Mouse (Mus musculus) adrenal gland, adult (tissue): ENCODE measurements around the gene Acin1.

Experiments
- DNase-seq, 2 experiments: peaks; one replicate each; pipeline ENCODE4 v3.0.0; 2022 to 2023; ENCODE audit warnings: low spot score in 1 of 2; ENCODE audit not compliant: inconsistent age in 2 of 2

Acin1 gene

GRCm38 (mm10) chr14:54610648-54611047 lies 76.1 kb downstream of the Acin1 start:
- DNase-seq: peak in 1 of 2 experiments; percentile 35

- DNase-seq: peak in 1 of 2 experiments; percentile 70
These were observed 76.8 kb downstream of the Acin1 start for GRCm38 (mm10) chr14:54609962-54610361.

- DNase-seq: no peak
These were observed 77.5 kb downstream of the Acin1 start for GRCm38 (mm10) chr14:54609245-54609644.

DNA sequence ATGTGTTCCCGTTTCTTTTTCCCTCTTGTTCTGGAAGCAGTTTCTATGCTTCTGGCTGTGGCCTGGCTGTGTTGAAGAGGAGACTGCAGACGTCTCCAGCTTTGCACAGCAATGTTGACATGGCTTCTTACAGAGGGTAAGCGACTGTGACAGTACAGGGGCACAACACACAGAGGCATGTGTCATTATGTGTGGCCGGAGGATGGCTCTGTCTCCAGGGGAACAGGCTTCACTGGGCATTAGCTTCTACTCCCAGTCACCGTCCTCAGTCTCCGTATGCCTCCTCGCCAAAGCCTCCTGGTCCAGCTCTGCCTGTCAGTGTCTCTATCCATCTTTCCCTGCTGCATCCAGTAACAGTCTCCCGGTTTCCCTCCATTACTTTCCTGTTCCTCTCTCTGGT lies 79.5 kb downstream of the Acin1 start:
- no peak for DNase-seq

GRCm38 (mm10) chr14:54605752-54606321 lies 80.9 kb downstream of the Acin1 start, which contains the start of gene 4931414P19Rik:
TSS of gene 4931414P19Rik (minus strand) at chr14:54605993.
- peak; percentile 85 to 92 for DNase-seq

DNA sequence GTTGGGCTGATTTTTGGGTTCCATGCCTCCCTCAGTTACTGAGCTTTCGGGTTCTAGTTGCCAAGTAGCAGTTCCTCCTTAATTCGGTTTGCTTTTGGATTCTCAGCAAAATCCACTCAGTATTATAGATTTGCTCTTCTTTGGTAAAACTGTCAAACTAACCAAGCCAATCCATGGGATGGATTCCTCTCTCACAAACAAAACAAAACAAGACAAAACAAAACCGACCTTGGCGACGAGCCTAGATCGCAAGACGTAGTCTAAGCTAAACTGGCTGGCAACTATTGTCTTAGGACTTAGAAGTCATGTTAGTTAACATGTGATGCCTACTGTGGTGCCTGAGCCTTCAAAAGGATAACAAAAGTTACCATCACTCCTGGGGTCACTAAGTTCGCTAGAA lies 83.0 kb downstream of the Acin1 start:
- no peak for DNase-seq

GRCm38 (mm10) chr14:54603038-54603654 lies 83.6 kb downstream of the Acin1 start:
- DNase-seq: peak; percentile 96 to 98

DNA sequence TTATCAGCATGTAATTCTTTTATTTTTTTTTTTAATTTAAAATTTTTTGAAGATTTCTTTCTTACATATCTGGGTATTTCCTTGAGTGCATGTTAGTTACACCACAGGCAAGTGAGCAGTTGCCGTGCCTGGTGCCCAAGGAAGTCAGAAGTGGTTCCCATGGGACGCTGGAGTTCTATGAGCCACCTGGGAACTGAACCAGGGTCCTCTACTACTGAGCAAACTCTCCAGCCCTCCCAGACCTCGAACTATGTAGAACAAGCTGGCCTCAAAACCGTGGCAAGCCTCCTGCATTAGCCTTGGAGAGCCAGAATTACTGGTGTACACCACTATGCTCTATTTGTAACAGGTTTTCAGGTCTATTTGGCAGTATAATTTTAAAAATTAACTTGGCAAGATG lies 84.1 kb downstream of the Acin1 start:
- no peak for DNase-seq

DNA sequence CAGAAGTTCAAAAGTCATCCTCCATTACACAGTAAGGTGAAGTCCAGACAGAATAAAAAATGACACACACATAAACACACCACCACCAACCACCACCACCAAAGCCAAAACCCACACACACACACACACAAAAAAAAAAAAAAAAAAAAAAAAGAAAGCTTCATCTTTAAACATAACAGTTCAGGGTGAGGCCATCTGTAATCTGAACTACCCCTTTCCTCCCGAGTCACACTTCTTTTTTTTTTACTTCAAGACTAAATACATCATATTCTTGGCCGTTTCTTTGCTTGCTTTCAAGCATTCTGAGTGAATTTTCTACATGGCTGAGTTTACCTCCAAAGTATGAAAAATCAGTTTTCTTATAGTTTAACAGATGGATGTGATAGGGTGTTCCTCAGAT lies 85.1 kb downstream of the Acin1 start:
- DNase-seq: no peak

DNA sequence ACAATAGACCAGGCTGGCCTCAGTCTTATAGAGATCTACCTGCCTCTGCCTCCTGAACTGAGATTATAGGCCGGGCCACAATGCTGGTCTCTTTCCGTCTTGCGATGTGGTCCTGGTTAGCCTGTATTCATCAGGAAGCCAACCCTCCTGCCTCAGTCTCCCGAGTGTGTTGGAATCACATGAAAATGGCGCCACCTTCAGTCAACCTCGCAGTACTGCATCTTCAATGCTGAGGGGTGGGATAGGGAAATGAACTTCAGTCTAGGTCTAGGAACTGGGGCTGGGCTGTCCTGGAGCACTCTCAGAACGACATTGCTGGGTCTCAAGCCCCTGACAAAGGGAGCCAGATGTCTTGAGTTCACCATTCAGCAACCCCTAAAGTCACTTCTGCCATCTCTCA lies 89.6 kb downstream of the Acin1 start:
- DNase-seq: no peak

- DNase-seq: no peak
These were observed 91.9 kb downstream of the Acin1 start for GRCm38 (mm10) chr14:54594631-54595414.

DNA sequence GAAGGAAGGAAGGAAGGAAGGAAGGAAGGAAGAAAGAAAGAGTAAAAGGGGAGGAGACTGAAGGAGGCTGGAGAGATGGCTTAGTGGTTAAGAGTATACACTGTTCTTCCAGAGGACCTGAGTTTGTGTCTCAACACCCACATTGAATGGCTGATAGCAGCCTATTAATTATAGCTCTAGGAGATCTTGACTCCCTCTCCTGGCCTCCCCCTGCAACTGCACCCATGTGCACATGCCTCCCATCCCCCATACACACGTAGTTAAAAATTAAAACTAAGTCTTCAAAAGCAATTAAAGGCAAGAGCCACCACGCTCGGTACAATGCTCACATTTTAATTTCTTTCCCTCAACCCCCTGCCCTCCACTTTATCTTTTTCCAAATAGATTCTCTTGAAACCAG lies 92.7 kb downstream of the Acin1 start:
- DNase-seq: no peak

DNA sequence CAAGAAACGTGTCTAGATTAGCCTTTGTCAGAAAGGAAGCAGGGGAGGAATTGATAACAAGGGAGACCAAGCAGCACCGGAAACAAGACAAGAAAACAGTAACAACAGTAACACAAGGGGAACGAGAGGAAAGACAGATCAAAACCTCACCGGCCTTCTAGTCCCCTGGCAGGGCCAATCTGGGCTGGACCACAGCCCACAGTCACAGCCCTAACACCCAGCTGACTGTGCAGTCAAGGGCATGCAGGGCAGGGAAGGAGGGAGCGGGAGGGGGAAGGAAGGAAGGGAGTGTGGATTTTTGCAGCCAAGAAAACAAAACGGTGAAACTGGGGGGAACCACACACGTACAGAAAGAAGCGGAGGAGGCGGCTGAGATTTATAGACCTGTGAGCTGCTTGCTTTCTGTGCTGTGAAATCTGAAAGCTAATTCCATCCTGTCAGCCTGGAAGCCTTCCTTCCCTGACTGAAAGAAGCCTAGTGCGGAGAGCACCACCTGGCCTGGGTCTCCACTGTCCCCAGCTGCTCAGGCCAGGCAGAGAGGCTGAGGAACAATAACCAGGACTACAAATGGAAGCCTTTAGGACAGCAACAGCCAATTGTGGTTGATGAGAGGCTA lies 94.3 kb downstream of the Acin1 start:
- DNase-seq: peak; percentile 63 to 82
